Mouse (Mus musculus): ENCODE data around the gene Dmbt1. TPM values are rescaled to one million over a fixed set of nuclear protein-coding genes. Genes with fewer than 3 reads are reported as not detected.

Dmbt1 gene
- polyA plus RNA-seq (2015; fragmentation: Nextera tagmentation; extraction: Ambion mirVana) = not detected in 2 replicates

DNA sequence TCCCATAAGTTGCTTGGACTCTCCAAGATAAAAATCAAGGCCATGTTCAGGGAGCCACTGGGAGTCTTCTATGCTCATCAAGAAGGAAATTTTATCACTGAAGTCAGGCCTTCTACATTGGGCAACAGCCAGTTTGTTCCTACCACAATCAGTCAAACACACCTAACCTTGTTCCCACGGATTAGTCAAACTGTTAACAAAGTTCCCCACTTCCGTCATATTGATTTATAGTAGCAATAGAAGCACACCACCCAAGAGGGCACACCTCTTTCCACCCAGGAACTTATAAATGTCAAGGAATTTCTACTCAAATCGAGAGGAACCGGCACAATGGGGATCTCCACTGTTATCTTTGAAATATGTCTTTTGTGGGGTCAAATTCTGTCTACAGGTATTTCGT is at the start of gene Dmbt1:
Gene Dmbt1 (plus strand): TSS at position 299 of the 400 bp plus-strand sequence.
- H3K9ac ChIP-seq (ENCODE audit: low read depth, low read length) = no peak within 1 kb of the TSS
- ATAC-seq = no peak
- H3K27me3 ChIP-seq (ENCODE audit: control insufficient read depth, insufficient read depth, low read depth, low read length) = no peaks in the 10 kb centered on the region
- WGBS = 92% methylated on average over 5 of the region's 5 CpGs
- H3K4me2 ChIP-seq (ENCODE audit: low read length) = no peak within 1 kb of the TSS
- H3K36me3 ChIP-seq (ENCODE audit: control insufficient read depth, insufficient read depth, low read length) = no peaks in the 10 kb centered on the region
- H3K27ac ChIP-seq (ENCODE audit: low read length) = no peak within 1 kb of the TSS
- no peak within 1 kb of the TSS for H3K4me3 ChIP-seq (ENCODE audit: low read depth, low read length)
- no peaks in the 10 kb centered on the region for H3K9me3 ChIP-seq (replicated peaks; ENCODE audit: control insufficient read depth, low read length, poor library complexity, severe bottlenecking)
- no peaks in the 10 kb centered on the region for H3K4me1 ChIP-seq (ENCODE audit: control insufficient read depth, insufficient read depth, low read length)

DNA sequence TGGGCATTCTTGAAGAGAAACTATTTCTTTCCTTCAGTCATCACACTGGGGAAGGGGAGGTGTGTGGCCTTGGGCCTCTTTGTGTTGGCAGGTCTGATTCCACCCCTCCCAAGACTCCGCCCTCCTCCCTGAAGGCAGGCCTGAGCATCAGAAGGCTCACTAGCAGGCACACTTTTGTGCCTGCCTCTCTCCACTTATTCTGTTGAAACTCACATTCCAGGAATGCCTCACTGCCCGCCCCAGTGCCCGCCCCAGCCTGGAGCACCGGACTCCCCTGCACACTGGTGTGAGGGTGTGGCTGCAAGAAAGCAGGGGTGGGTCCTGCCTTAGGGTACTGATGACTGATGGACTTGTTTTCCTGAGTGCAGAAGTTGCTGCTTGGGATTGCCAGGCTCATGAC is 49.5 kb upstream of the Dmbt1 start:
- ATAC-seq = no peak

GRCm38 (mm10) chr7:130982881-130983280 is 49.0 kb upstream of the Dmbt1 start:
- ATAC-seq = no peak
- Histone ChIP-seq H3K36me3 (ENCODE audit: control insufficient read depth, insufficient read depth, low read length) (no peaks in the 10 kb centered on the region), H3K27me3 (ENCODE audit: control insufficient read depth, insufficient read depth, low read depth, low read length) (no peaks in the 10 kb centered on the region), H3K4me2 (ENCODE audit: low read length) (no peak overlapping the region), H3K27ac (ENCODE audit: low read length) (no peak overlapping the region), H3K4me1 (ENCODE audit: control insufficient read depth, insufficient read depth, low read length) (no peaks in the 10 kb centered on the region), H3K9ac (ENCODE audit: low read depth, low read length) (no peak overlapping the region), H3K4me3 (ENCODE audit: low read depth, low read length) (no peak overlapping the region), H3K9me3 (replicated peaks; ENCODE audit: control insufficient read depth, low read length, poor library complexity, severe bottlenecking) (no peaks in the 10 kb centered on the region)
- 74% methylated on average over 3 of the region's 3 CpGs for WGBS

More for the DNA sequence above, 49.5 kb upstream of the Dmbt1 start:
- Histone ChIP-seq H3K4me3 (ENCODE audit: low read depth, low read length) (no peak overlapping the region), H3K36me3 (ENCODE audit: control insufficient read depth, insufficient read depth, low read length) (no peaks in the 10 kb centered on the region), H3K4me1 (ENCODE audit: control insufficient read depth, insufficient read depth, low read length) (0 out of 2 replicates have a peak, but pooled peaks cover 3% of the 10 kb centered on the region), H3K27ac (ENCODE audit: low read length) (no peak overlapping the region), H3K9me3 (replicated peaks; ENCODE audit: control insufficient read depth, low read length, poor library complexity, severe bottlenecking) (no peaks in the 10 kb centered on the region), H3K27me3 (ENCODE audit: control insufficient read depth, insufficient read depth, low read depth, low read length) (no peaks in the 10 kb centered on the region), H3K4me2 (ENCODE audit: low read length) (no peak overlapping the region), H3K9ac (ENCODE audit: low read depth, low read length) (no peak overlapping the region)
- WGBS = 35% methylated on average over 4 of the region's 4 CpGs

DNA sequence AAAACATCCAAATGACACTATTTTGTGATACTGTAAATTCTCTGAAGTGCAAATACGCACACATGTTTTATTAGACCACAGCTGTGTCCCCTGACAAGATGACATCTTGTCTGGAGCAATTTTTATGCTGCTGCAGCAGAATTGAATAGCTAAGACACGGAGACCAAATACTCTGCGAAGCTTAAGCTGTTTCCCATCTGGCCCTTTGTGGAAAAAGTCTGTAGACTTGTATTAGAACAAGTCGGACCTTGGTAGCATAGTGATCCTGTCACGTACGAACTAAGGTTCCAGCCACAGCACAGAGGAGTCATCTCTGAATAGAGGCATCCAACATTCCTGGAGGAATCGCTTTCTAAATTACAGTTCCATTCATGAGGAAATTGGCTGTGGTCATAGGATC is 47.6 kb upstream of the Dmbt1 start:
- H3K4me2 ChIP-seq (ENCODE audit: low read length) = no peak overlapping the region
- no peak overlapping the region for H3K9ac ChIP-seq (ENCODE audit: low read depth, low read length)
- no peaks in the 10 kb centered on the region for H3K9me3 ChIP-seq (replicated peaks; ENCODE audit: control insufficient read depth, low read length, poor library complexity, severe bottlenecking)
- H3K27me3 ChIP-seq (ENCODE audit: control insufficient read depth, insufficient read depth, low read depth, low read length) = no peaks in the 10 kb centered on the region
- no peak overlapping the region for H3K4me3 ChIP-seq (ENCODE audit: low read depth, low read length)
- ATAC-seq = no peak
- no peaks in the 10 kb centered on the region for H3K36me3 ChIP-seq (ENCODE audit: control insufficient read depth, insufficient read depth, low read length)
- no peak overlapping the region for H3K27ac ChIP-seq (ENCODE audit: low read length)
- WGBS = 87% methylated on average over 7 of the region's 7 CpGs
- no peaks in the 10 kb centered on the region for H3K4me1 ChIP-seq (ENCODE audit: control insufficient read depth, insufficient read depth, low read length)

- no peak for ATAC-seq
- 92% methylated on average over 12 of the region's 12 CpGs for WGBS
- no peaks in the 10 kb centered on the region for H3K27me3 ChIP-seq (ENCODE audit: control insufficient read depth, insufficient read depth, low read depth, low read length)
These were observed 46.7 kb upstream of the Dmbt1 start for GRCm38 (mm10) chr7:130985193-130985592.

DNA sequence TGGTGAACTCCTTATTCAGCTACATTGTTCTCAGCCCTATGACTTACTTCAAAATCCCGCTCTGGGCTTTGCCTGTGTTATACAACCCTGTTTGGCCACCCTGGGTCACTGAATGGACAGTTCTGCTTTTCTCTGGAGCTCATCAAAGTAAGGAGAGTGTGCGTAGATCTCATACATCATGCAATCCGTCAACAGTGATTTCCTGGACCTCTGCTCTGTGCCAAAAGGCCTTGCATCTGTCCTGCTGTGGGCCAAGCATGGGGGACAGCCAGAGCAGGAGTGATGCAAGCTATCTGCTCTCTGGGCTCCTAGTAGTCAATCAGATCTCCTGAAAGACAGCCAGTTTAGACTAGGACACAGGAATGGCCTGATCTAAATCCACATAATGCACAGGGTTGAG is 46.1 kb upstream of the Dmbt1 start:
- no peak overlapping the region for H3K4me3 ChIP-seq (ENCODE audit: low read depth, low read length)
- no peaks in the 10 kb centered on the region for H3K27me3 ChIP-seq (ENCODE audit: control insufficient read depth, insufficient read depth, low read depth, low read length)
- no peaks in the 10 kb centered on the region for H3K9me3 ChIP-seq (replicated peaks; ENCODE audit: control insufficient read depth, low read length, poor library complexity, severe bottlenecking)
- H3K27ac ChIP-seq (ENCODE audit: low read length) = no peak overlapping the region
- WGBS = 85% methylated on average over 3 of the region's 3 CpGs
- H3K4me1 ChIP-seq (ENCODE audit: control insufficient read depth, insufficient read depth, low read length) = no peaks in the 10 kb centered on the region
- no peak overlapping the region for H3K4me2 ChIP-seq (ENCODE audit: low read length)
- no peak for ATAC-seq
- H3K9ac ChIP-seq (ENCODE audit: low read depth, low read length) = no peak overlapping the region
- no peaks in the 10 kb centered on the region for H3K36me3 ChIP-seq (ENCODE audit: control insufficient read depth, insufficient read depth, low read length)

More at GRCm38 (mm10) chr7:130985193-130985592, 46.7 kb upstream of the Dmbt1 start:
- H3K27ac ChIP-seq (ENCODE audit: low read length) = no peak overlapping the region
- no peaks in the 10 kb centered on the region for H3K4me1 ChIP-seq (ENCODE audit: control insufficient read depth, insufficient read depth, low read length)
- no peak overlapping the region for H3K9ac ChIP-seq (ENCODE audit: low read depth, low read length)
- H3K36me3 ChIP-seq (ENCODE audit: control insufficient read depth, insufficient read depth, low read length) = no peaks in the 10 kb centered on the region
- H3K4me2 ChIP-seq (ENCODE audit: low read length) = no peak overlapping the region
- H3K4me3 ChIP-seq (ENCODE audit: low read depth, low read length) = no peak overlapping the region
- no peaks in the 10 kb centered on the region for H3K9me3 ChIP-seq (replicated peaks; ENCODE audit: control insufficient read depth, low read length, poor library complexity, severe bottlenecking)

GRCm38 (mm10) chr7:130988146-130988545 is 43.7 kb upstream of the Dmbt1 start:
- Histone ChIP-seq H3K4me2 (ENCODE audit: low read length) (no peak overlapping the region), H3K9me3 (replicated peaks; ENCODE audit: control insufficient read depth, low read length, poor library complexity, severe bottlenecking) (no peaks in the 10 kb centered on the region), H3K9ac (ENCODE audit: low read depth, low read length) (no peak overlapping the region), H3K27me3 (ENCODE audit: control insufficient read depth, insufficient read depth, low read depth, low read length) (no peaks in the 10 kb centered on the region), H3K36me3 (ENCODE audit: control insufficient read depth, insufficient read depth, low read length) (no peaks in the 10 kb centered on the region), H3K4me1 (ENCODE audit: control insufficient read depth, insufficient read depth, low read length) (no peaks in the 10 kb centered on the region), H3K4me3 (ENCODE audit: low read depth, low read length) (no peak overlapping the region), H3K27ac (ENCODE audit: low read length) (no peak overlapping the region)
- 86% methylated on average over 5 of the region's 5 CpGs for WGBS
- ATAC-seq = no peak

DNA sequence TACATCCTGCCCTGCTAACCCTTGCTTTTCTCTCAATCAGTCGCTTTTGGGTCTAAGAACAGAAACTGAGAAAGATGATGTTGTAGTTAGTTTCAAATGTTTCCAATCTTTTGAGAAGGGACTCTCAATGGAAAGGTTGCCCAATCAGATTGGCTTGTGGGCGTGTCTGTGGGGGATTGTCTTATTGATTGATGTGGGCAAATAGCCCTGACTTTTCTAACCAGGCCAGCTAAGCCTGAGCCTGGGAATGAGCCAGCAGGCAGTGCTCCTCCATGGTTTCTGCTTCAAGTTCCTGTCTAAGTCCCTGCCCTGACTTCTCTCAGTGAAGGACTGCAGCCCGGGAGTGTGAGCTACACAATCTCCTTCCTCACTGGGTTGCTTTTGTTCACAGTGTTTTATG is 42.5 kb upstream of the Dmbt1 start:
- no peaks in the 10 kb centered on the region for H3K9me3 ChIP-seq (replicated peaks; ENCODE audit: control insufficient read depth, low read length, poor library complexity, severe bottlenecking)
- 45% methylated on average over 3 of the region's 3 CpGs for WGBS
- no peak overlapping the region for H3K4me3 ChIP-seq (ENCODE audit: low read depth, low read length)
- H3K9ac ChIP-seq (ENCODE audit: low read depth, low read length) = no peak overlapping the region
- H3K36me3 ChIP-seq (ENCODE audit: control insufficient read depth, insufficient read depth, low read length) = no peaks in the 10 kb centered on the region
- H3K27me3 ChIP-seq (ENCODE audit: control insufficient read depth, insufficient read depth, low read depth, low read length) = no peaks in the 10 kb centered on the region
- ATAC-seq = no peak
- no peaks in the 10 kb centered on the region for H3K4me1 ChIP-seq (ENCODE audit: control insufficient read depth, insufficient read depth, low read length)
- H3K27ac ChIP-seq (ENCODE audit: low read length) = no peak overlapping the region
- H3K4me2 ChIP-seq (ENCODE audit: low read length) = no peak overlapping the region

DNA sequence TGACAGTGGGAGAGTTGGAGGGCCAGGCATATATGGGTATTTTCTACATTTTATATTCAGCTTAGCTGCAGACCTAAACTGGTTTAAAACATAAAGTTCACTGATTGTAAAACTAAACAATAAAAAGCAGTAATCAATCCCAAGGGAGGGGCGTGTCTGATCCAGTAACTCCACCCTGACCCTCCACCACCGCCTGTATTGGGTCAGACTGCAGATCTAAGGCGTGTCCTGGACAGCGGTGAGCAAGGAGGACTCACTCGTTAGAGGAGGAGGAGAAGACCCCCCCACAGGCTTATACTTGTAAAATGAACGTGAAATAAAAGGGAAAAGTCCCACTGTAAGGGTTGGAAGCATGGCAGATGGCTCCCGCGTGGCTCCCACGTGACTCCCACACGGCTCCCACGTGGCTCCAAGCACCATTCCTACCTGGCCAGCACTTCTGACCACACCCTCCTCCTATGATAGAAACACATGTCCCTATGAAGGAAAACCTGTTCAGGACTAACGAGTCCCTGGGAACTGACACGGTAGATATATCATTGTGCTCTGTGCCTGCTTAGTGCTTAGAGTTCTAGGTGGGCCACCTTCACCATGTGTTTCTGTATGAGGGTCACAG is 40.6 kb upstream of the Dmbt1 start:
- H3K4me1 ChIP-seq (ENCODE audit: control insufficient read depth, insufficient read depth, low read length) = no peaks in the 10 kb centered on the region
- no peak overlapping the region for H3K27ac ChIP-seq (ENCODE audit: low read length)
- no peak overlapping the region for H3K4me2 ChIP-seq (ENCODE audit: low read length)
- H3K36me3 ChIP-seq (ENCODE audit: control insufficient read depth, insufficient read depth, low read length) = no peaks in the 10 kb centered on the region
- 91% methylated on average over 13 of the region's 13 CpGs for WGBS
- H3K27me3 ChIP-seq (ENCODE audit: control insufficient read depth, insufficient read depth, low read depth, low read length) = no peaks in the 10 kb centered on the region
- no peak overlapping the region for H3K9ac ChIP-seq (ENCODE audit: low read depth, low read length)
- no peaks in the 10 kb centered on the region for H3K9me3 ChIP-seq (replicated peaks; ENCODE audit: control insufficient read depth, low read length, poor library complexity, severe bottlenecking)
- ATAC-seq = no peak
- H3K4me3 ChIP-seq (ENCODE audit: low read depth, low read length) = no peak overlapping the region
